Mouse (Mus musculus): Measurements from ENCODE around the gene Gm14548.
"Not testable (repeated sequence)": the region's sequence is repeated elsewhere in the genome, so short reads cannot be mapped to it uniquely, and the experiment has no call there.

Gene Gm14548

DNA sequence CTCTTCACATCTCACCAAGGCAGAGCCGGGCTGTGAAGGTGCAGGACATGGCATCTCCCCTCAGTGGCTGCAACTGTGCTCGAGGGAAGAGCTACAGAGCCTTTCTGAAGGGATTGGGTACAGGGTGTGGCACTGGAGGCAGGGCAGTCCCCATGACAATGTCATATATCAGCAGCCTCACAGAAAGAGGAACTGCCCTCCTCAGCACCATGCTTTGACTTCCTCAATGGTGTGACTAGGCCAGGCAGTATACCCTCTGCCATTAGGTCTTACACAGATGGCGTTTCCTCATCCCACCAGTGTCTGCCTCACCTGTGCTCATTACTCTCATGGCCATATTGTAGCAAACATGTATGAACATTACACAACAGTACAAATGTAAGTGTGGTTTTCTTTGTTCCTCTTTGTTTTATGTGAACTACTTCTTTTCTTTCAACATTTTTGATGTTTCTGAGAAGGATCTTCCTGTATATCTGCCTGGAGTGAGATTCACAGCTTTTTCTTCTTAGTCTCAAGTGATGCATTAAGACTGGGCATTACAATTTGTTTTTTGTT is at the start of gene Gm14548:
Gene Gm14548 (minus strand): TSS at position 85 of the 555 bp plus-strand sequence.
- DNase-seq (ENCODE audit: low spot score): not testable (repeated sequence)

DNA sequence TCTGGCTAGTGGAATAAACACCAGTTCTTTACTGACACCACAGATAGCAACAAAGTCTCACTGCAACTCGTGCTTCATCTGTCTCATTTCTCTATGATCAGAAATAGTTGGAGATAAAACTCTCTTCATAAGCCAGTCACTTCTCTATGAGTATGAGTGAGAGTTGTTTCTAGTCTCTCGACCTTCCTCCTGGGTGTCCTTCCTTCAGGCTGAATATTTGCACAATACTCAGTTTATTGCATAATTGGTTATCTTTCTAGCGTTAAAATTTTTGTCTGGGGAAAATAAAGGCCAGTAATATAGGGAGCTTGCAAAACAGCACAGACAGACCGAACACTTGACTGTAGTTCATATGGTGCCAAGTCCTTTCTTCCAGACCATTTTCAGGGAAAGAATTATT is 48.2 kb upstream of the Gm14548 start:
- DNase-seq (ENCODE audit: low spot score): no peak

DNA sequence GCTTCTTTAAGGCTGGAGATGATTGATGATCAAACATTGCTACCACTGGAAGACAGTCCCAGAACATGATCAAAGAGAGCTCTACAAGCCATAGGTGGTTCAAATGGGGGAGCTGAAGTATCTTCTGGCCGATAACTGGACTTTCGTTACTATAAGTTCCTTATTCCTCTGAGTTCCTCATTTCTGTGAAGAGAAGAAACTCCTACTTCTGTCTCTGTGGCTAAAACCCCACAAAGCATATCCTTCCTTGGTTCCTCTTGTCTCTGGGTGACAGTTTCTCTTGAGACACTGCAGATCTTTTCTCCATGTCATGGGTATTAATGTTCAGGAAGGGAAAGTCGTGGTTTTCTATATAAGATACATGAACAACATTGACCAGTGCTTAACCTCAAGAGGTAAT is 43.0 kb upstream of the Gm14548 start:
- DNase-seq (ENCODE audit: low spot score): no peak

DNA sequence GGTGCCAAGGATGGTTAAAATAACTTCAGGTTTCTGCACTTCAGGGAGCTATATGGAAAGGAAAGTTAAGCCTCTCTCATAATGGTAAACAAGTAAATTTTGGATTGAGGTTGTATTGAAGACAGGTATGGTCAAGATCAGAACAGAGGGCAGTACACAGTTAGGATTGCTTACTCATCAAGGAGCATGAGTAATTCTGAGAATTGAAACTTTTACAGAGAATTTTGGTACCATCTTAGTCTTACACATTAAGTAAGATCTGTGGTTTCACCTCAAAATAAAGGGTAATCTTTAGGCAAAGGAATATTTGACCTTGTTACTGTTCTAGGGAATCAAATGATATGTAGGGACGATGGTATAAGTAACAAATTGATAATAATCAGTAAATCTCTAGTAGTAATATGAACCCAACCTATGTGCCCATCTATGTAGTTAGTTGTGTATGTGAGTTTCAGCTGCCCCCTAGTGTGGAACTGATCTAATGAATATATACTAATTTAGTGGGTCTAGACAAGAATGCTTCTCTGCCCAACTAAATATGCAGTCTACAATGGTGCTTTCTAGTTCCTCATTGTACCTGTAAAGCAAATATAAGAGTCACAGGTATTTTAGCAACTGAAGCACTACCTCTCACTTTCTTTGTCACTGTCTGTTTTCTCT is 42.1 kb upstream of the Gm14548 start:
- DNase-seq (ENCODE audit: low spot score): no peak

DNA sequence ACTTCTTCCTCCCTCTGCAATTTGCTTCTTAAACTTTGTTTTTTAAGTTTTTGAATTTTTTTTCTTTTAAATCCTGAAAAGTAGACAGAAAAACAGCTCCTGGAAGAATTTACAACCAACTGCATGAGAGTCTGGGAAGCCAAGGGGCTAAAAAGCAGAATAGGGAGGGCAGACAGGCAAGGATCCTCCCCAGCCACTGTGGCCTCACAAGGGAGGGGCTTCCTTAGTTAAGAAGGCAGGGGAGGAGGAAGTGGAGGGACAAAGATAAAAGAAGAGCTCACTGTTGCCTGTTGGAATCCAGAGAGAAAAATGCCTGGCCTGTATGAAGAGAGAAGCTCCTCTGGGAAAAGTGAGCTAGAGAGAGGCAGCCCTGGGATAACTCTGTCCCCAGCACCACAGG is 37.6 kb upstream of the Gm14548 start:
- DNase-seq (ENCODE audit: low spot score): not testable (repeated sequence)

DNA sequence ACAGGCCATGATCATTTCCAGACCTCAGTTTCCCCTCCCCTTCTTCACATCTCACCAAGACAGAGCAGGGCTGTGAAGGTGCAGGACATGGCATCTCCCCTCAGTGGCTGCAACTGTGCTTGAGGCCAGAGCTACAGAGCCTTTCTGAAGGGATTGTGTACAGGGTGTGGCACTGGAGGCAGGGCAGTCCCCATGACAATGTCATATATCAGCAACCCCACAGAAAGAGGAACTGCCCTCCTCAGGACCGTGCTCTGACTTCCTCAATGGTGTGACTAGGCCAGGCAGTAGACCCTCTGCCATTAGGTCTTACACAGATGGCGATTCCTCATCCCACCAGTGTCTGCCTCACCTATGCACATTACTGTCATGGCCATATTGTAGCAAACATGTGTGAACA is 17.5 kb upstream of the Gm14548 start, which contains the start of gene Lilra6:
Gene Lilra6 (minus strand): TSS at position 117 of the 400 bp plus-strand sequence.
- DNase-seq (ENCODE audit: low spot score): not testable (repeated sequence)

DNA sequence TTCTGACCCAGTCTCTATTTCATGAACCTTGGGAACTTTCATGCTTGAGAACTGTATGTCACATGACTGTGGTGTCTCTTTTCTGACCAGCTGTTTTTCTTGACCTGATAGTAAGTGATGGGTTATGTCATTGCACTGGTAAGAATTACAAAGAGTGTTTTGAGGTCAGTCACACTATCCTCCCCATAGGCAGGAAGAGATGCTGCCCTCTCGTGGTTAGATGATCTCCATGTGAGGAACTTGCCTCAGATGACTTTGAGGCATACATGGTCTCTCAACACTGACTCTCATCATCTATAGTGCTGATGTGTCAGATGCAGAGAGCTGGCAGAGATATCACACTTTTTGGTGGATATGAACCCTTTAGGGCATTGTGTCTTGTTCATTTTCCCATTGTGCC is 5.8 kb upstream of the Gm14548 start:
- DNase-seq (ENCODE audit: low spot score): no peak

DNA sequence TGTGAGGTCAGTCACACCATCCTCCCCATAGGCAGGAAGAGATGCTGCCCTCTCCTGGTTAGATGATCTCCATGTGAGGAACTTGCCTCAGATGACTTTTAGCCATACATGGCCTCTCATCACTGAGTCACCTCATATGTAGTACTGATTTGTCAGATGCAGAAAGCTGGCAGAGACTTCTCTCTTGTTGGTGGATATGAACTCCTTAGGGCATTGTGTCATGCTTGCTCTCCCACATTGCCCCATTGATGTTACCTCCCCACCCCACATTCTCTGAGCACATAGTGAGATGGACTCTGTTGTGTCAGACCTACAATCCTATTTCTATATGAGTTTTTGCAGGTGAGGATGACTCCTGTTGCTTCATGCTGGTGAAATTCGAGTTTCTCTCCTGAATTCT is 22.9 kb downstream of the Gm14548 start:
- DNase-seq (ENCODE audit: low spot score): not testable (repeated sequence)

DNA sequence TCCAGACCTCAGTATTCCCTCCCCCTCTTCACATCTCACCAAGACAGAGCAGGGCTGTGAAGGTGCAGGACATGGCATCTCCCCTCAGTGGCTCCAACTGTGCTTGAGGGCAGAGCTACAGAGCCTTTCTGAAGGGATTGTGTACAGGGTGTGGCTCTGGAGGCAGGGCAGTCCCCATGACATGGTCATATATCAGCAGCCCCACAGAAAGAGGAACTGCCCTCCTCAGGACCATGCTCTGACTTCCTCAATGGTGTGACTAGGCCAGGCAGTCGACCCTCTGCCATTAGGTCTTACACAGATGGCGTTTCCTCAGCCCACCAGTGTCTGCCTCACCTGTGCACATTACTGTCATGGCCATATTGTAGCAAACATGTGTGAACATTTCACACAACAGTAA is 53.0 kb downstream of the Gm14548 start, which contains the start of gene Pira2:
Gene Pira2 (minus strand): TSS at position 101 of the 400 bp plus-strand sequence.
- not testable (repeated sequence) for DNase-seq (ENCODE audit: low spot score)

DNA sequence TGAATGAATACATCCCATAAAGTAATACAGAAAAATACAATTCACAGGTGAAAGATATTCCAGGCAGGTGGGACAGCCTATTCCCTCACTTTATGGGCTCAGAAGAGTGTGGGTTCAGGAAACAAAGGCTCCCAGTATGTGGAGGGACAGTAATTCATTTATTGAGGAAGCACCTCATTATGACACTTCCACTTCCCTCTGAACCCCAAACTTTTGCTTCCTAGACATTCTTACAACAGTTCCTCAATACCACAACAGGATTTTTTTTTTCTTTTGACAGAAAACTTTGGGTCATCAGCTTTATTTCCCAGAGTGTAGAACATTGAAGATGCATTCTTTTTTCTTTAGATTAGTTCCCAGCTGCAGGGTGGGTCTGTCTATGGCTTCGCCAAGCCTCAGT is 60.1 kb downstream of the Gm14548 start:
- DNase-seq (ENCODE audit: low spot score): not testable (repeated sequence)
